Mouse (Mus musculus): ENCODE results near the gene Gtf2h3.
"Not testable (repeated sequence)": the region's sequence is repeated elsewhere in the genome, so short reads cannot be mapped to it uniquely, and the experiment has no call there.

Gtf2h3 gene

DNA sequence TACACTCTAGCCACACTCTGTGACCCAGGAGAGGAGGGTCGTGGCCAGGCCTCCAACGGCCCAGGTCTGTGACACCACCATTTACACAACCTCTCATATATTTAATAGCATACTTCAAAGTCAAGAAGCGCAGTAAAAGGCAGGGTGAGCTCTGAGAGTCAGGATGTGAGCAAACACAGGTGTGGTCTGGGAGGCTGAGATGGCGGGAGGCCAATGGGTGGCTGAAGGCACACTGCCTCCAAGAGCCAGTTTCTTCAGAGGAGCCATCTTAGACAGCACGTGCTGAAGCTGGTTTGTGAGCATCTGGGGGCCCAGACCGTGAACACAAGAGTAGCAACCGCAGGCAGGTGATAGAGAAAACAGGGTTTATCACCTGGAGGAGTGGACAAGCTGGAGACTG, 3.5 kb upstream of the Gtf2h3 start:
- DNase-seq (ENCODE audit: low spot score), result no peak

DNA sequence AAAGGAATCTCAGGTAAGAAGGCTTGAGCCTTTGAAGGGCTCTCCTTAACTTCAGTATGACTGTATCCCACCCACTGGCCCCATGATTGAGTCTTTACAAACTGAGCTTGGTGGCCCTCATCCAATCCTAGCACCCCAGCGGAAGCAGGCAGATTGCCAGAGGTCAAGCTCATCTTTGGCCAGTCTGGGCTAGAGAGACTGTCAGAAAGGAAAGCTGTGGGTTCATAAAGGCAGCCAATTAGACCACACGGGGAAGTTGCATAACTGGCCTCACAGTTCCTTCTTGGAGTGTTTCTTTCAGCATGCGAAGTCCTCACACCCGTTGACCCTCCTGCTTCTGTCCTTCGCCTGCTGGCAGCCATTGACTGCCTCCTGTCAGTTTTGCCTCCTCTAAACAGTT, 3.6 kb downstream of the Gtf2h3 start:
- DNase-seq (ENCODE audit: low spot score), result no peak

- DNase-seq (ENCODE audit: low spot score), result no peak
Observed at GRCm38 (mm10) chr5:124592768-124593167, 13.8 kb downstream of the Gtf2h3 start.

- peak; percentile 72 for DNase-seq (ENCODE audit: low spot score)
Observed at GRCm38 (mm10) chr5:124598224-124599174, 19.6 kb downstream of the Gtf2h3 start.

GRCm38 (mm10) chr5:124599726-124600125, 20.8 kb downstream of the Gtf2h3 start:
- DNase-seq (ENCODE audit: low spot score), result not testable (repeated sequence)

DNA sequence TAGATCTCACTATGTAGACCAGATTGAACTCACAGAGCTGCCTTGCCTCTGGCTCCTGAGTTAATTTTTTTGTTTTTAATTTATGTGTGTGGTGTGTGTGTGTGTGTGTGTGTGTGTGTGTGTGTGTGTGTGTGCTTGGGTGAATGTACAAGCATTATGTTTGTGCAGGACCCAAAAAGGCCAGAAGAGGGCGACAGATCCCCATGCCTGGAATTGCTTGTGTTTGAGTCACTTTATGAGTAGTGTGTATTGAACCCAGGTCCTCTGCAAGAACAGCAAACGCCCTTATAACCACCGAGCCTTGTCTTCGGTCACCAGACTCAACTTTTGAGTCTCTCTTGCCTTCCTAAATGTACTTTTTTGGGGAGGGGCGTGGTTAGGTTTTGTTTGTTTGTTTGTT, 23.4 kb downstream of the Gtf2h3 start:
- peak; percentile 58 for DNase-seq (ENCODE audit: low spot score)

GRCm38 (mm10) chr5:124604296-124604695, 25.4 kb downstream of the Gtf2h3 start:
- no peak for DNase-seq (ENCODE audit: low spot score)

DNA sequence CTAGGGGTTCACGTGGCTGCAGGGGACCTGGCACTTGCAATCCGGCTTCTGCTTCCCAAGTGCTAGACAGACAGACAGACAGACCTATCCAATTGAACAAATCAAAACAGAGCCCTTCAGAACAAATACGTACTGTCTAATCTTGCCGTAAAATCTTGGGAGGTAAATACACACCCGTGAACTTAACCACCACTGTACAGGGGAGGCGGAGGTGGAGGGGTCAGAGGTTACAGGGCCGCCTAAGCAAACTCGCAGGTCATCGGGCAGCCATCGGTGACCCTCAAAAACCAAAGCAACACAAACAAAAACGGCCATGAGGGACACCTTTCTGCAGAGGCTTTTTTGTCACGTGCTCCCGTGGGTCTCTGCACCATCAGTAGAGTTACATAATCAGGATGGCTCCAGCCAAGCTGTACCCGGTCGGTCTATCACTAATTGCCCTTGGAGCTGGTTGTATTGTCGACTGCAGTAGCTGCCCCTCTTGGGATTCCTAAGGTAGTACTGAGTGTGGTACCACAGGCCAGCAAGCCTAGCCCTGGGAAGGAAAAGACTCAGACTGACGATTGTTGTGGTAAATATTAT, 26.2 kb downstream of the Gtf2h3 start:
- no peak for DNase-seq (ENCODE audit: low spot score)

DNA sequence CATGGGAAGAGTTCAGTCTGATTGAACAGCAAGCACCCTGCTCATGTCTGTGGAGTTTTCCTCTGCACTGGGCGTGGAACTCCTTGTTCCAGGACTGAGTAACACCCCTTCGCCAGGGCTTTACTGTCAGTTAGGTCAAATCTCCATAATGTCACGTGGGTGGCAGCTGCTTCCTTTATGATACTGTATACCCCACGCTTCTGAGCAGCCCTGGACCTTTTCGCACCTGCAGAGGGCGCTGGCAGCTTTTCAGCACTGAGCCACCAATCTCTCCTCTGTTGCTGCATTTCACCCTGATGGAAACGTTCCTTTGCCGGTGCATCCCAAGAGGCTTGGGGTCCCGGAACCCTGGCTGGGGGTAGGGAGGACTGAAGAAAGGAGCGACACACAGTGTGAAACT, 32.0 kb downstream of the Gtf2h3 start:
- no peak for DNase-seq (ENCODE audit: low spot score)

DNA sequence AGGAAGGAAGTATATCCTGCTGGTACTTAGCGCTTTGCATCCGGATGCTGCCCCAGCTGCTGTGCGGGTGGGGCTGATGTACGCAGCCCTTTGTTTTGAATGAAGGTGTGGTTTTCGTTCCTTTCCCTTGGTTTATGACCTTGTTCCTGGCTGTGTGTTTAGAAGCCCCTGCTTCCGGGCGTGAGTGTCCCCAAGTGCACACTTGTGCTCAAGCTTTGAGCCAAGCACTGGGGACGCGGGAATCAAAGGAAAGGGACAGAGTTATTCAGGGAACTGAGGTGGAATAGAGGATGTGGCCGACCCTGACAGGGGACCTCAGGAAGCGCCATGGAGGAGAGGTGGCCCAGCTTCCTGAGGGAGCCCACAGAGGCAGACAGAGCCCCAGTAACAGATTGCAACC, 35.8 kb downstream of the Gtf2h3 start:
- DNase-seq (ENCODE audit: low spot score), result peak; percentile 74

DNA sequence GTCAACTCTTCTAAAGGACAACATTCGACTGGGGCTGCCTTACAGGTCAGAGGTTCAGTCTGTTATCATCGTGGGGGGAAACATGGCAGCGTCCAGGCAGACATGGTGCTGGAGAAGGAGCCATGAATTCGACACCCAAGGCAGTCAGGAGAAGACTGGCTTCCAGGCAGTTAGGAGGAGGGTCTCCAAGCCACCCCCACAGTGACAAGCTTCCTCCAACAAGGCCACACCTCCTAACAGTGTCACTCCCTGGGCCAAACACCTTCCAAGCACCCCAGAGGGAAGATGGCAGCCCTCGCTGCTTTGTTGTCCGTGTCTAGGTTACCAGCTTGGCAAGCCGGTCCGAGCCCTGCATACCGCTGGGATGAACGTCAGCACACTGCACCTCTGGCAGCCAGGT, 39.8 kb downstream of the Gtf2h3 start:
- no peak for DNase-seq (ENCODE audit: low spot score)

GRCm38 (mm10) chr5:124621362-124621761, 42.4 kb downstream of the Gtf2h3 start:
- no peak for DNase-seq (ENCODE audit: low spot score)

DNA sequence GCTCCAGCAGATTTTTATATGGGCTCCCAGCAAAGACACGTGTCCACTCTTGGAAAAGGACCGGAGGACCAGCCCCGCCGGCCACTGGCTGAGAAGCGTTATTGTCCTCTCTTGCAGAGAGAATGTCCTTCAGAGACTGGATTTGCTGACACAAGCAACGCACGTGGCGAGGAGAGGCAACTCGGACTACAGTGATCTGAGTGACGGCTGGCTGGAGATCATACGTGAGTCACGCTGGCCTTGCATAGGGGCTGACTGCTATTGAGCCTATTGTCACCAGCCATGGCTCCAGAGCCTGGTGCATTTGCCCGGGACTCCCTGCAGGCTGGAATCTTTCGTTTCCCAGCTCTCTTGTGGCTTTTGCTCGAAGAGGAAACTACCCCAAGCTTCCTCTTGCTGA, 44.0 kb downstream of the Gtf2h3 start:
- no peak for DNase-seq (ENCODE audit: low spot score)

DNA sequence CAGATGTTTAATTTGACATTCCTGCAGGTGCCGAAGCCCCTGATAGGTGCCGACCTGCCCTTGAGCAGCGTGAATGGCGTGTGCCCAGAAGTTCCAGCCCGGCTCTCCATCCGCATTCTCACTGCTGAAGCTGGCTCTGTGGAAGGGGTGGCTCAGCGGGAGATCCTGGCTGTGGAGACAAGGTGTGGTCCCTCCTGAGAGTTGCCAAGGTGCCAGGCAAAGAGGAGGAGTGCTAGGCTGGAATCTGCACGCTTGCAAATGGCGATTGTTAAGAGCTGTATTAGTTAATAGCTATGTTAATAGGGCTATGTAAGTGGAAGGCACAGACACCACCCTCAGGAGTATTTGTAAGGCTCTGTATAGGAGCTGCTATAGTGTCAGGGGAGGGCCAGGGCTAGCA, 45.4 kb downstream of the Gtf2h3 start:
- DNase-seq (ENCODE audit: low spot score), result no peak

DNA sequence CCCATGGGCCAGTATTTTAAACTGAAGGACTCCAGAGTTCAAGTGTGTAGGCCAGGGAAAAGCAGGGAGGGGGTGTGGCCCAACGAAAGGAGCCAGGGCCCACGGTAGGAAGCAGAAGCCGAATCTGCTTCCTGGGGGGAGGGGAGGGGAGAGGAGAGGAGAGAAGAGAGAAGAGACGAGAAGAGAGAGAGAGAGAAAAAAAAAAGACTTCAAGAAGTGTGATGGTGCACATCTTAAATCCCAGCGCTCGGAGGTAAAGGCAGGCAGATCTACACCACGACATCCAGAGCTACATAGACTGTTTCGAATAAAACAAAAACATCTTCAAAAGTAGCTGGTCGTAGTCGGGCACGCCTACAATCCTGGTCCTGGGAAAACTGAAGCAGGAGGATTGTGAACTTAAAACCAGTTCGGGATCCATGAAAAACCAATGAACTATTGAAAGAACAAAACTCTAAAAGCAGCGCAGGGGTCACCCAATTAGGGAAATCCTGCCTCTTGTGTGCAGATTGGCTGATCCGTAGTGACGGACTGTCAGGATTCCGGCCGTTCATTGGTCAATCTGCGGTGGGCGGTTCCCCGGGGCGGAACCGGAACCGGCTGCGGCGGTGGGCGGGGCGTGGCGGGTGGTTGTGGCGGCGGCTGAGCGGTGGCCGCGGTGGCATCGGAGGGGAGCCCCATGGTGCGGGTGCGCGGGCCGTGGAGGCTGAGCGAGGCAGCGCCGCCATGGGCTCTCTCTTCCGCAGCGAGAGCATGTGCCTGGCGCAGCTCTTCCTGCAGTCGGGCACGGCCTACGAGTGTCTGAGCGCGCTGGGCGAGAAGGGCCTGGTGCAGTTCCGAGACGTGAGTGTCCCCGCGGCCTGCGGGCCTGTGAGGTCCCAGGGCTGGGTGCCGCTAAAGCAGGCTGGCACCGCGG, 49.8 kb downstream of the Gtf2h3 start, which contains the start of gene Atp6v0a2:
Gene Atp6v0a2, plus strand, starts transcription at position 129 of the 916 bp plus-strand sequence.
- DNase-seq (ENCODE audit: low spot score), result peak; percentile 96

- DNase-seq (ENCODE audit: low spot score), result peak; percentile 15
Observed at GRCm38 (mm10) chr5:124629641-124630040, 50.7 kb downstream of the Gtf2h3 start.

GRCm38 (mm10) chr5:124631685-124632084, 52.7 kb downstream of the Gtf2h3 start:
- DNase-seq (ENCODE audit: low spot score), result no peak

- DNase-seq (ENCODE audit: low spot score), result peak; percentile 50
Observed at GRCm38 (mm10) chr5:124632461-124632860, 53.5 kb downstream of the Gtf2h3 start.

- peak; percentile 61 for DNase-seq (ENCODE audit: low spot score)
Observed at GRCm38 (mm10) chr5:124633425-124633824, 54.5 kb downstream of the Gtf2h3 start.

DNA sequence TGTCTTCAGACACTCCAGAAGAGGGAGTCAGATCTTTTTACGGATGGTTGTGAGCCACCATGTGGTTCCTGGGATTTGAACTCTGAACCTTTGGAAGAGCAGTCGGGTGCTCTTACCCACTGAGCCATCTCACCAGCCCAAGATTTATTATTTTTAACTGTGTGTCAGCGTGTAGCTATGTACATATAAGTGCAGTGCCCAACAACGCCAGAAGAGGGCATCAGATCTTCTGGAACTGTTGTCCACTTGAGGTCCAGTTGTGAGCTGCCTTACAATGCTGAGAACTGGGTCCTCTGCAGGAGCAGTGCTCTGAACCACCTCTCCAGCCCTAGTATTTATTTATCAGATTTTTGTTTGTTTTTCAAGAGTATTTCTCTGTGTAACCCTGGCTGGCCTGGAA, 56.1 kb downstream of the Gtf2h3 start:
- not testable (repeated sequence) for DNase-seq (ENCODE audit: low spot score)

- no peak for DNase-seq (ENCODE audit: low spot score)
Observed at GRCm38 (mm10) chr5:124636139-124636538, 57.2 kb downstream of the Gtf2h3 start.

DNA sequence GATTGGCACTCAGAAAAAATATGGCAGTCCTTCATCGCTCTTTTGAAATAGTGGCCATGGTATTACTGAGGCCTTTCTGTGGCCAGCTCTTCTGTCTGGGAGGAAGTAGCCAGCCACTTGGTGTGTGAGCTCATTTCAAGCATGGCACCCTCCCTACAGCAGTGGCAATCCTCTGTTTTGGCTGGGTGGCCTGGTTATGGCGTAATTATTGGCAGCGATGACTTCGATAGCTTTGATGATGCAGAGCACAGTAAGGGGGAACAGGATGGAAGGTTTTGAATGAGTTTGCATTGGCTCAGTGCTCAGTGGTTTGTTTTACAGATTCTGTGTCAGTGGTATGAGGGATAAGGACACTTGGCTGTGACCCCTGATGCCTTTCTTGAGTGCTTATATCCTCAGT, 57.8 kb downstream of the Gtf2h3 start:
- no peak for DNase-seq (ENCODE audit: low spot score)
